Mouse (Mus musculus) Patski (cell line): Measurements from ENCODE around the gene Rbfox1. TPM values are rescaled to one million over a fixed set of nuclear protein-coding genes. Genes with fewer than 3 reads are reported as not detected.

Experiments used
- ATAC-seq: fragments of 100-300 bp; one replicate; pipeline ENCODE4 v1.8.0; 2021
- CTCF ChIA-PET: fragments of 350-600 bp; sonication (Branson Sonifier 250); formaldehyde crosslinking; loops from one replicate; lab custom pipeline; 2022; ENCODE audit warnings: inconsistent platforms; lab: Charles Lee
- POLR2A ChIA-PET: fragments of 350-600 bp; sonication (Branson Sonifier 250); formaldehyde crosslinking; loops from one replicate; lab custom pipeline; 2022; ENCODE audit warnings: antibody characterized with exemption, inconsistent platforms; lab: Charles Lee
- DNase-seq: peaks from one replicate; pipeline ENCODE4 v3.0.0-alpha.2; 2011; ENCODE audit warnings: low read depth, low spot score
- H3K27me3 ChIP-seq: fragments of 371-371 bp; one replicate; pipeline ENCODE4 v1.5.1; 2021
- CTCF ChIP-seq: fragments of 100-300 bp; IDR thresholded peaks from one replicate; pipeline ENCODE4 v1.5.1; 2021
- in situ Hi-C: fragments of 300-500 bp; cut with MboI; formaldehyde crosslinking; loops from 3 replicates; pipeline ENCODE4 v1.11.1; 2018; ENCODE audit warnings: low pct_unique_long_range_greater_than_20kb, mixed read lengths
- polyA plus RNA-seq: library from polyadenylated mRNA; unstranded; gene quantifications from one replicate; pipeline ENCODE4 v1.2.3, GENCODE M21; 2021

Gene Rbfox1
- polyA plus RNA-seq, 1 experiment from 2014 or later: not detected

DNA sequence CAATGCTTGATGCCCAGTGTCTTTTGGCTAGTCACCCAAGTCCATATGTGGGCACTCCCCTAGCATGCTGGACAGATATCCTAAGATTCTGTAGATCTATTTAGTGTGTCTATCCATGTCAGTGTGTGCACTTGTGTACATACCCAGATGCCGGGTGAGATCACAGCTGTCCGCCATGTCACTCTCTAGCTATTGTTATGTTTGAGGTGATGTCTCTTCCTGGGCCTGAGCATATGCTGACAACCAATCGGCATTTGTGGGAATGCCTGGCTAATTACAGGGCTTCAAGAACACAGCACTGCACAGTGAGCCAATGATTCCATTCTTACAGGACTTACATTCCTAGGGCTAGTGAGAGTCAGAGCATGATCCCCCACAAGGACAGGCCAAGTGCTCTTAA, 1208.5 kb downstream of the Rbfox1 start:
- ChIA-PET POLR2A (no interaction called here), CTCF (no interaction called here)
- TF ChIP-seq CTCF: no peak
- in situ Hi-C loops: no loop called here
- ATAC-seq: no peak
- no peaks in the 10 kb centered on the region for H3K27me3 ChIP-seq
- no peak for DNase-seq

- H3K27me3 ChIP-seq: no peaks in the 10 kb centered on the region
- ChIA-PET POLR2A (no interaction called here), CTCF (no interaction called here)
- no peak for TF ChIP-seq CTCF
- in situ Hi-C loops: no loop called here
- no peak for ATAC-seq
- no peak for DNase-seq
Observed at GRCm38 (mm10) chr16:7094181-7094749, 1209.1 kb downstream of the Rbfox1 start.

DNA sequence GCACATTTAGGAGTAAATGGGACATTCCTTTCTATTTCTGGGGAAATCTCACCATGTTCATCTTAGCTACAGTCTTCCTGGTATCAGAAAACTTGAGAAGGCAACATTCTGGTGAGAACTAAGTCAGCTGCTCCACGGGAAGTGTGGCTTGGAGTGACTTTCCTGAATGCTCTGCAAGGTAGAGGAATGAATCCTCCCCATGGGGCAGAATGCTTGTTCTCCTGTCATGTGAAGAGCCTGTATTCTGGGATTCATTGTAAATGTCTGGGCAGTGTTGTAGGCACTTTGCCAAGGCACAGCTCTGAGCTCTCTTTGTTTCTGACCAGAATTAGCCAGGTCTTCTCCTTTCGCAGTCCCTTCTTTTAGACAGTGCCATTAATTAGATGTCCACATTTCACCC, 1211.9 kb downstream of the Rbfox1 start:
- in situ Hi-C loops: no loop called here
- ATAC-seq (no peak), DNase-seq (no peak)
- TF ChIP-seq CTCF: no peak
- ChIA-PET POLR2A (interaction anchor here (0.6 kb wide), 1 partner anchor 324 kb away, joined by 8 read pairs; no protein-coding TSS in a partner anchor), CTCF (no interaction called here)
- no peaks in the 10 kb centered on the region for H3K27me3 ChIP-seq

DNA sequence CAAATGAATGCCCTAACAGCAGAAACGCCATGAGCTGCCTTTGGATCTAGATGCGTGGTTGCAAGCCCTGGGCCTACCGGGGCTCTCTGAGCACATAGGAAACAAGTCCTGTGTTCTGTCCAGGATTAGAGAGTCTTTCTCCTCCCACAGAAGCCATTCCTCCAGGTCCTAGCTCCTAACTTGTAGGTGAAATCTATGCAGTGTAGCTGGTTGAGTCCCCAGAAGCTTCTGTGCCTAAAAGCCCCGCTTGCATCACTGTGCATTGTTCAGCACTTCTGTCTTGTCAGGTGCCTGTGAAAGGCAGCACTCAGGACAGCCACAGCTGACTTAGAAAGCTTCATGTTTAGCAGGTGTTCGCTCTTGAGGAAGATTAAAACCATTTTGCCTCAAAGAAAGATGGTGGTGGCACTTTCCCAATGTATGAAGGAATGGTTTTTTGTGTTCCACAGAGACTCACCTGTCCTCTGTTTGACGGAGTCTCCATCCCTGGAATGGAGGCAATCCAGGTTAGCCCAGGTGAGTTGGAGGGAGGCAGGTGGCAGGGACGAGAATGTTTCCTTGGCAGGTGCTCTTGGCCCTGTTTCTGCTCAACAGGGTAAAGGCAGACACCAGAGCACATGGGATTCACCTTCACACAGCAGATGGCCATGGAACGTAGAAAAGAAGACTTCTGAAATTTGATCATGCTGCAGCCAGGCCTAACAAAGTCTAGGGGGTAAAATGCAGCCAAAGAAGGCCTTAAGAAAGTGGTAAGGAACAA, 1213.0 kb downstream of the Rbfox1 start:
- CTCF ChIA-PET: interaction anchor here (1.0 kb wide), 1 partner anchor 23 kb away, joined by 3 read pairs; no protein-coding TSS in a partner anchor
- in situ Hi-C loops: no loop called here
- H3K27me3 ChIP-seq: no peaks in the 10 kb centered on the region
- DNase-seq (no peak), ATAC-seq (no peak)
- POLR2A ChIA-PET: no interaction called here
- no peak for TF ChIP-seq CTCF

- TF ChIP-seq CTCF: no peak
- ChIA-PET POLR2A (no interaction called here), CTCF (no interaction called here)
- no peak for ATAC-seq
- in situ Hi-C loops: no loop called here
- no peak for DNase-seq
- H3K27me3 ChIP-seq: no peaks in the 10 kb centered on the region
Observed at GRCm38 (mm10) chr16:7099506-7100300, 1214.5 kb downstream of the Rbfox1 start.

- H3K27me3 ChIP-seq: no peaks in the 10 kb centered on the region
- CTCF ChIA-PET: no interaction called here
- DNase-seq: no peak
- POLR2A ChIA-PET: no interaction called here
- no peak for ATAC-seq
- in situ Hi-C loops: no loop called here
- TF ChIP-seq CTCF: no peak
Observed at GRCm38 (mm10) chr16:7102486-7102885, 1217.3 kb downstream of the Rbfox1 start.

GRCm38 (mm10) chr16:7103301-7103700, 1218.1 kb downstream of the Rbfox1 start:
- no peak for ATAC-seq
- POLR2A ChIA-PET: no interaction called here
- in situ Hi-C loops: no loop called here
- CTCF ChIA-PET: no interaction called here
- no peak for TF ChIP-seq CTCF
- H3K27me3 ChIP-seq: no peaks in the 10 kb centered on the region
- DNase-seq: no peak

- POLR2A ChIA-PET: no interaction called here
- DNase-seq: no peak
- no peak for TF ChIP-seq CTCF
- CTCF ChIA-PET: no interaction called here
- no peaks in the 10 kb centered on the region for H3K27me3 ChIP-seq
- in situ Hi-C loops: no loop called here
- no peak for ATAC-seq
Observed at GRCm38 (mm10) chr16:7106450-7107015, 1221.4 kb downstream of the Rbfox1 start.

GRCm38 (mm10) chr16:7115945-7116344, 1230.8 kb downstream of the Rbfox1 start:
- POLR2A ChIA-PET: no interaction called here
- in situ Hi-C loops: no loop called here
- ATAC-seq (no peak), DNase-seq (no peak)
- TF ChIP-seq CTCF: no peak
- H3K27me3 ChIP-seq: no peaks in the 10 kb centered on the region
- CTCF ChIA-PET: no interaction called here

DNA sequence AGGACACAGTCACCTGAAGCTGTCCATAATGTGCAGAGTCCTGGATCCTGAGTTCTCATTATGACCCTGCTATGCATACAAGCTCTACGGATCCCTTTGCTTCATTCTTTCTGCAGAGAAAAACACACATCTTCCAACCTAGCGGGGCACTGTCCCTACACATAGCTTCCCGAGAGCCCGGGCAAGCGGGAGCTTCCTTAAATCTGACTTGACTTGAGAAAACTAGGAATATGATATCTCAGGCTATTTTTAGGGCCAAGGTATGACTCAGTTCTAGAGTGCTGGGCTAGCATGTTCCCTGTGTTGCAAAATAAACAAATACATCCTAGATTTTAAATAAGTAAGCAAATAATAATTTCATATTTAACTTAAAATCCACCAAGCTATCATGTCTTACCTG, 1244.4 kb downstream of the Rbfox1 start:
- no peak for TF ChIP-seq CTCF
- CTCF ChIA-PET: no interaction called here
- POLR2A ChIA-PET: no interaction called here
- H3K27me3 ChIP-seq: no peaks in the 10 kb centered on the region
- ATAC-seq (no peak), DNase-seq (no peak)
- in situ Hi-C loops: no loop called here
